ENCODE assay signal across 25 mouse cellular contexts in the genomic region with DNA sequence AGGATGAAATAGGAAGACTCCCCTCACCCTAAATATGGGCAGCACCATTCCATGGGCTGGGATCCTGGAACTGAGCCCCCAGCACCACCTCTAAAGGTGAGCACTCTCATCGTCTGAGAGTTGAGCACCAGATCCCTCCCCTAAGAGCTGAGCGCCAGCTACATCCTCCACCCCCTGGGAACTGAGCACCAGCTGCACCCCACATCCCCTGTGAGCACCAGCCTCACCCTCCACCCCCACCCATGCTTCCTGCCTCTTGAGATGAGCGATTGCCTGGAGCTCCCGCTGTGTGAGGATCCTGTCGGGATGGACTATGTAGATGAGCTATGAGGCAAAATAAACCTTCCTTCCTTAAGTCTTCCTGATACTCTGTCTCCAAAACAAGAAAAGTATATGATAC. TPM values are rescaled to one million over a fixed set of nuclear protein-coding genes. Genes with fewer than 3 reads are reported as not detected.
DNase-seq lines count a peak whose midpoint lies in the region; ATAC-seq lines count a peak whose summit lies in the region.
"Had no signal": no experiment of that assay in that cellular context is flagged by ENCODE, and none has a peak within 500 bp of the region (broad histone marks: within the 10 kb centered on the region; RNA-seq: fewer than 3 reads in every experiment).

No protein-coding gene starts in this region.

- no peak overlapping the region for H3K4me2 ChIP-seq in intestine, embryonic 16.5 days (ENCODE audit: low read depth, low read length)
- H3K4me2 ChIP-seq: forebrain, embryonic 15.5 days; heart, embryonic 13.5 days; liver, embryonic 13.5 days; lung, embryonic 15.5 days had no signal

- ATAC-seq in intestine, embryonic 16.5 days, result no peak
- ATAC-seq: forebrain, embryonic 15.5 days; intestine, postnatal 0 days had no signal

- H3K27ac ChIP-seq in intestine, embryonic 16.5 days (ENCODE audit: low read length), result no peak overlapping the region
- H3K27ac ChIP-seq: forebrain, embryonic 15.5 days; gastrocnemius, adult 2 months; heart, embryonic 13.5 days; kidney, postnatal 0 days; layer of hippocampus, adult 2 months; liver, embryonic 13.5 days; lung, embryonic 15.5 days; macrophage had no signal

- WGBS in intestine, embryonic 16.5 days, result 21% methylated on average over 5 of the region's 5 CpGs

- H3K27me3 ChIP-seq in intestine, embryonic 16.5 days (replicated peaks; ENCODE audit: control insufficient read depth, insufficient read depth, low read length), result no peaks in the 10 kb centered on the region; the same call in 1 of the 2 replicates
- H3K27me3 ChIP-seq: forebrain, embryonic 15.5 days; liver, embryonic 13.5 days had no signal

- no peaks in the 10 kb centered on the region for H3K36me3 ChIP-seq in intestine, embryonic 16.5 days (ENCODE audit: control insufficient read depth, insufficient read depth, low read length)
- H3K36me3 ChIP-seq: forebrain, embryonic 15.5 days; heart, embryonic 13.5 days; liver, embryonic 13.5 days; lung, embryonic 15.5 days had no signal

- peak; percentile 12 to 29 for DNase-seq in left cerebral cortex, adult 18-20 months (ENCODE audit: low spot score in 2 of 2)
- DNase-seq in left cerebral cortex, adult 8-10 months (ENCODE audit: low spot score in 2 of 2), result no peak
- peak; percentile 82 for DNase-seq in brain, adult 2 months (ENCODE audit: low read depth, low spot score)
- DNase-seq in naive thymus-derived CD4-positive, alpha-beta T cell, adult 2 months (ENCODE audit: low read depth), result peak; percentile 33
- DNase-seq in thymus, postnatal 25 days, result peak; percentile 55
- DNase-seq in urinary bladder, adult 2 months (ENCODE audit: low spot score), result no peak
- DNase-seq: adrenal gland, adult 2 months; cerebellum, adult 11-12 months; cerebellum, postnatal 25 days; gastrocnemius, adult 2 months; heart, postnatal 36 days; liver, embryonic 13.5 days; right cerebral cortex, postnatal 4 days had no signal

- H3K4me3 ChIP-seq in intestine, embryonic 16.5 days (ENCODE audit: low read length), result no peak overlapping the region
- H3K4me3 ChIP-seq: forebrain, embryonic 15.5 days; gastrocnemius, adult 2 months; heart, embryonic 13.5 days; layer of hippocampus, adult 2 months; liver, embryonic 13.5 days; lung, embryonic 15.5 days had no signal

- 0 out of 2 replicates have a peak, but pooled peaks cover 2% of the 10 kb centered on the region for H3K4me1 ChIP-seq in intestine, embryonic 16.5 days (ENCODE audit: control insufficient read depth, insufficient read depth, low read length)

- H3K9ac ChIP-seq in intestine, embryonic 16.5 days (ENCODE audit: low read depth, low read length), result no peak overlapping the region
- H3K9ac ChIP-seq: forebrain, embryonic 15.5 days; heart, embryonic 13.5 days; liver, embryonic 13.5 days; lung, embryonic 15.5 days had no signal

- no peaks in the 10 kb centered on the region; the same call in 1 of the 2 replicates for H3K9me3 ChIP-seq in intestine, embryonic 16.5 days (ENCODE audit: control insufficient read depth, low read length)
- H3K9me3 ChIP-seq: forebrain, embryonic 15.5 days; heart, embryonic 13.5 days; liver, embryonic 13.5 days; lung, embryonic 15.5 days had no signal

RNA-seq across cellular contexts. Expression of a gene that starts 4.0 kb away (rescaled TPM):
- 10 to 100 TPM; 24.8 to 30.9 TPM for total RNA-seq in left cerebral cortex, adult 18-20 months (2021)
- 10 to 100 TPM; 29.7 to 31.6 (median 30.9) TPM for total RNA-seq in left cerebral cortex, adult 8-10 months (2022)
- polyA plus RNA-seq in urinary bladder, adult 2 months (2012; rRNA removed), result 19.4 and 23.3 TPM in 2 replicates
- polyA plus RNA-seq in intestine, embryonic 16.5 days (2015; fragmentation: Nextera tagmentation; extraction: Ambion mirVana), result 56.9 and 60.3 TPM in 2 replicates

RNA-seq across cellular contexts. Expression of a gene that starts 44.7 kb away (rescaled TPM):
- not detected for total RNA-seq in left cerebral cortex, adult 18-20 months (2021)
- not detected for total RNA-seq in left cerebral cortex, adult 8-10 months (2022)
- polyA plus RNA-seq in urinary bladder, adult 2 months (2012; rRNA removed), result not detected in 2 replicates
- not detected in 2 replicates for polyA plus RNA-seq in intestine, embryonic 16.5 days (2015; fragmentation: Nextera tagmentation; extraction: Ambion mirVana)
- total RNA-seq: adrenal gland, adult 2 months; gastrocnemius, adult 2 months; granulocyte monocyte progenitor cell, adult 5-6 weeks; heart, postnatal 36 days; layer of hippocampus, adult 2 months; MEL had no signal
- polyA plus RNA-seq: adrenal gland, adult 2 months; forebrain, embryonic 15.5 days; heart, embryonic 13.5 days; intestine, postnatal 0 days; kidney, postnatal 0 days; limb, embryonic 11.5 days; liver, embryonic 13.5 days; lung, embryonic 15.5 days; macrophage; neural tube, embryonic 11.5 days had no signal

Comparison
In these comparisons a context has a peak if more than half of its experiments do, and no peak if none do; other contexts are left out.
1. DNase-seq: peak in left cerebral cortex, adult 18-20 months (2 of 2), brain, adult 2 months (single experiment), naive thymus-derived CD4-positive, alpha-beta T cell, adult 2 months (single experiment) and thymus, postnatal 25 days (single experiment); none in left cerebral cortex, adult 8-10 months (0 of 2) and urinary bladder, adult 2 months (single experiment).